Mouse (Mus musculus) ES-Bruce4 (cell line): Measurements from ENCODE around the gene Pde9a. TPM values are rescaled to one million over a fixed set of nuclear protein-coding genes. Genes with fewer than 3 reads are reported as not detected.

Experiments used
- H3K27ac ChIP-seq: 2 replicates; pipeline ENCODE4 v1.5.1; 2012; ENCODE audit warnings: low read length, inconsistent platforms; ENCODE audit not compliant: insufficient read depth
- H3K27me3 ChIP-seq: 2 replicates; pipeline ENCODE4 v1.6.1; 2012; ENCODE audit warnings: mild to moderate bottlenecking, low read length, inconsistent platforms; ENCODE audit not compliant: control insufficient read depth, poor library complexity, insufficient read depth, severe bottlenecking
- H3K36me3 ChIP-seq: 2 replicates; pipeline ENCODE4 v1.6.1; 2012; ENCODE audit warnings: inconsistent platforms, mild to moderate bottlenecking, low read length, moderate library complexity; ENCODE audit not compliant: control insufficient read depth, poor library complexity, insufficient read depth, severe bottlenecking
- H3K4me1 ChIP-seq: one replicate; pipeline ENCODE4 v1.8.1; 2011; ENCODE audit warnings: low read length; ENCODE audit not compliant: control insufficient read depth, insufficient read depth
- H3K4me3 ChIP-seq: 2 replicates; pipeline ENCODE4 v1.5.1; 2011; ENCODE audit warnings: low read depth, mild to moderate bottlenecking, low read length
- H3K9ac ChIP-seq: 2 replicates; pipeline ENCODE4 v1.6.1; 2012; ENCODE audit warnings: low read depth, mild to moderate bottlenecking, inconsistent platforms; ENCODE audit not compliant: poor library complexity, severe bottlenecking
- H3K9me3 ChIP-seq: replicated peaks from 2 replicates; pipeline ENCODE4 v1.6.1; 2012; ENCODE audit warnings: mild to moderate bottlenecking, low read length, inconsistent platforms; ENCODE audit not compliant: control insufficient read depth, poor library complexity, insufficient read depth, severe bottlenecking
- CTCF ChIP-seq: IDR thresholded peaks from one replicate; pipeline ENCODE4 v1.8.1; 2011; ENCODE audit warnings: low read depth, low read length
- EP300 ChIP-seq: IDR thresholded peaks from 2 replicates; pipeline ENCODE4 v1.6.1; 2011; ENCODE audit warnings: low read depth, low read length; ENCODE audit not compliant: insufficient read depth
- POLR2A ChIP-seq: IDR thresholded peaks from one replicate; pipeline ENCODE4 v1.8.1; 2011; ENCODE audit warnings: low read length; ENCODE audit not compliant: insufficient read depth
- polyA plus RNA-seq: library from polyadenylated mRNA; stranded (reverse); fragments of >200 nt; gene quantifications from 2 replicates; pipeline ENCODE4 v1.2.4, GENCODE M21; 2011; ENCODE audit warnings: low read depth; ENCODE audit not compliant: missing spikeins, insufficient read depth, insufficient read length

The Pde9a gene
- polyA plus RNA-seq, 1 experiment = 11.0 TPM

GRCm38 (mm10) chr17:31392041-31392440, 6.0 kb downstream of the Pde9a start:
- TF ChIP-seq POLR2A = no peak
- no peak for TF ChIP-seq EP300
- TF ChIP-seq CTCF = no peak
- Histone ChIP-seq H3K9me3 (no peaks in the 10 kb centered on the region), H3K27ac (no peak overlapping the region), H3K4me1 (no peaks in the 10 kb centered on the region), H3K9ac (no peak overlapping the region), H3K4me3 (no peak overlapping the region), H3K36me3 (no peaks in the 10 kb centered on the region), H3K27me3 (no peaks in the 10 kb centered on the region)

DNA sequence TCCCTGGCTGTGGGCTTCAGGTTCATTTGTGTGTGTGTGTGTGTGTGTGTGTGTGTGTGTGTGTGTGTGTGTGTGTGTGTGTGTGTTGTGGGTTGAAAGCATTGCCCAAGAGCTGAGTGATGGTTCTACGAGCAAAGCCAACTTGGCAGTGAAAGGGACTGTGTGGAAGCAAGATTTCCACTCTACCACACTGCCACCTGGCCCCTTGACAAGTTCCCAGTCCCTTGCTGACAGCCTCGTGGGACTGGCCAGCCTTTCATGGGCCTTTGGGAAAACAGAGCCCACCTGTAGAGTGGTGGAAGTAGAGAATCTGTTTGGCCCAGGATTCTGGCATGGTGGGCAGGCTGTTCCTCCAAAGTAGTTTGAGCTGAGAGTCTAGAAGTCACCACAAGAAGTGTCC, 7.8 kb downstream of the Pde9a start:
- H3K36me3 ChIP-seq = no peaks in the 10 kb centered on the region
- no peak overlapping the region for H3K4me3 ChIP-seq
- no peaks in the 10 kb centered on the region for H3K4me1 ChIP-seq
- no peaks in the 10 kb centered on the region for H3K9me3 ChIP-seq
- no peak overlapping the region for H3K9ac ChIP-seq
- no peaks in the 10 kb centered on the region for H3K27me3 ChIP-seq
- no peak overlapping the region for H3K27ac ChIP-seq
- no peak for TF ChIP-seq EP300
- no peak for TF ChIP-seq CTCF
- TF ChIP-seq POLR2A = no peak

- H3K36me3 ChIP-seq = no peaks in the 10 kb centered on the region
- peaks cover 2% of the 10 kb centered on the region for H3K4me1 ChIP-seq
- H3K4me3 ChIP-seq = no peak overlapping the region
- H3K9me3 ChIP-seq = no peaks in the 10 kb centered on the region
- H3K27ac ChIP-seq = no peak overlapping the region
- no peak overlapping the region for H3K9ac ChIP-seq
- H3K27me3 ChIP-seq = no peaks in the 10 kb centered on the region
- TF ChIP-seq EP300 (no peak), CTCF (no peak), POLR2A (no peak)
These were observed 14.3 kb downstream of the Pde9a start for GRCm38 (mm10) chr17:31400294-31400693.

DNA sequence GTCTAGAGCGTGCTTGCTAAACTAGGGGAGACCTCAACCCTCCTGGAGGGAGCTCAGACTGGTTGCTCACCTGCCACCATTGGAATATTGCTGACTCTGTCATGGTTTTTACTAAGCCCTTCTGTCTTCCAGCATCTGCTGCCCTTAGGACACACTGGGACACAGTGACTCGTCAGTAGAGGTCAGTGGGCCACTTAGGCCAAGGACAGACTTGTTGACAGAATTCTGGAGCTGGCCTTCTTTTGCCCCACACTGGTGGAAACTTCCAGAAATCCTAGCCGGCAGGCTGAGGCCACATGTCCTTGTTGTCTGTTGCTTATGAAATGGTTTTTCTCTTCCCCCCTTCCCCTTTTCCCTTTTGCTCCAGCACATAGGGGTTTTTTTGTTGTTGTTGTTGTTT, 15.2 kb downstream of the Pde9a start:
- Histone ChIP-seq H3K27ac (no peak overlapping the region), H3K9me3 (no peaks in the 10 kb centered on the region)

DNA sequence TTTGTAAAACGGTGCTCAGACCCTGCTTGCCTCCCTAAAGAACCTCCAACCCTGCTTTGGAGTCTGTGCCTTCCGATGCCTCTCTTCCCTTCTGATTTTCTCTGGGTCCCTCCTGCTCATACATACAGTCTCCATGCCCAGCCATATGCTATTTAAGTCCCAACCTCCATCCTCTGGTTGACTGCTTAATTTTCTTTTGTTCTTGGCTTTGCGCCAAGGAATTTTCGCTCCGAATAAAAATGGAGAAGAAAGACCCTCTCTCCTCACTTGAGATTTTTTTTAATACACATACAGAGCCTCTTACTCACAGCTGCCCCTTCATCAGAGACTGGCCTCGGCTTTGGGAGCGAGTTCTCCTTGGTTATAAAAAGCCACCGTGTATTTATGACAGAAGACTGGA, 16.7 kb downstream of the Pde9a start:
- H3K27ac ChIP-seq = no peak overlapping the region
- H3K36me3 ChIP-seq = no peaks in the 10 kb centered on the region
- H3K27me3 ChIP-seq = no peaks in the 10 kb centered on the region
- H3K9me3 ChIP-seq = no peaks in the 10 kb centered on the region
- no peak overlapping the region for H3K4me3 ChIP-seq
- peaks cover 2% of the 10 kb centered on the region for H3K4me1 ChIP-seq
- TF ChIP-seq CTCF (no peak), EP300 (no peak), POLR2A (no peak)
- no peak overlapping the region for H3K9ac ChIP-seq

More for the DNA sequence above, 15.2 kb downstream of the Pde9a start:
- no peak overlapping the region for H3K4me3 ChIP-seq
- TF ChIP-seq POLR2A (no peak), CTCF (no peak), EP300 (no peak)
- no peaks in the 10 kb centered on the region for H3K27me3 ChIP-seq
- H3K36me3 ChIP-seq = no peaks in the 10 kb centered on the region
- peaks cover 2% of the 10 kb centered on the region for H3K4me1 ChIP-seq
- H3K9ac ChIP-seq = no peak overlapping the region

DNA sequence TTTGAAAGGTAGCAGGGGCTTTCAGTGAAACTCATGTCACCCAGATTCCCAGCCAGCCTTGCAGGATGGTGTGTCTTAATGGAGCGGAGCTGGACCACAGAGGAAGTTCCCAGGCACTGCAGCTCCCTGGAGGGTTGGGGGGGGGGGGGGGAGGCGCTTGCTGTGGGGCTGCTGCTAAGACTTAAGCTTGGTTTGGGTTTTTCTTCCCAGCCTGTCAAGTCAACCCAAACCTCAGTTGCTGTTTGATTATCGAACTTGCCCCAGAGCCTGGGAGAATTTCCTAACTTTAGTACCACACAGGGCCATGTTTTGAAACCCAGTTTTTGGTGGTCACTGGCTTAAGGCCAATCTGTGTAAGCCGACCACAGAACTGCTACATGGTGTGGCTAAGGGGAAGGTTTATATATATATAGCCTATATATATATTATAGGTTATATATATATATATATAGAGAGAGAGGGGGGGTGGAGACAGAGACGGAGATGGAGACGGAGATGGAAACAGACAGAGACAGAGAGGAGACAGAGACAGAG, 19.8 kb downstream of the Pde9a start:
- H3K4me1 ChIP-seq = peaks cover 4% of the 10 kb centered on the region
- no peak overlapping the region for H3K27ac ChIP-seq
- H3K9ac ChIP-seq = no peak overlapping the region

More for the DNA sequence above, 19.8 kb downstream of the Pde9a start:
- Histone ChIP-seq H3K4me3 (no peak overlapping the region), H3K36me3 (no peaks in the 10 kb centered on the region), H3K9me3 (no peaks in the 10 kb centered on the region), H3K27me3 (no peaks in the 10 kb centered on the region)
- TF ChIP-seq POLR2A (no peak), EP300 (no peak), CTCF (no peak)
